Mouse (Mus musculus): ENCODE measurements at regions not wholly inside any gene's neighbourhood (a gene's known extent, or its start where the extent isn't known, plus 50 kb on each side); places are given as distances from the start of the nearest gene placed in this dataset.

GRCm38 (mm10) chr3:133599731-133600130, 54.8 kb upstream of the Tet2 start:
- TF ChIP-seq CTCF (IDR thresholded peaks at IDR 0.05) (no peak), EP300 (IDR thresholded peaks at IDR 0.05) (no peak)
